Mouse (Mus musculus): ENCODE measurements around the gene Tfip11. TPM values are rescaled to one million over a fixed set of nuclear protein-coding genes. Genes with fewer than 3 reads are reported as not detected.

Tfip11 gene
- 10 to 100 TPM; 14.8 to 15.9 TPM for total RNA-seq (2021)
- long read RNA-seq, experiment 1, transcript Tfip11-201 (14 exons, 3,560 nt), result major isoform, 23 of 34 reads
- long read RNA-seq, experiment 1, partial matches to known transcripts, result 7 of 34 reads
- long read RNA-seq, experiment 1, other reads (novel, unspliced or antisense), result 4 of 34 reads
- long read RNA-seq, experiment 2, transcript Tfip11-201 (14 exons, 3,560 nt), result major isoform, 14 of 25 reads
- long read RNA-seq, experiment 2, partial matches to known transcripts, result 9 of 25 reads
- long read RNA-seq, experiment 2, other reads (novel, unspliced or antisense), result 2 of 25 reads

GRCm38 (mm10) chr5:112325546-112326445 lies at the start of gene Tfip11:
Tfip11 (plus strand) TSS chr5:112326358.
- DNase-seq, result peak; percentile 96

- no peak for DNase-seq
These were observed 49.2 kb upstream of the Tfip11 start for GRCm38 (mm10) chr5:112276907-112277348.

- DNase-seq, result peak; percentile 2
These were observed 48.2 kb upstream of the Tfip11 start for GRCm38 (mm10) chr5:112277906-112278470.

DNA sequence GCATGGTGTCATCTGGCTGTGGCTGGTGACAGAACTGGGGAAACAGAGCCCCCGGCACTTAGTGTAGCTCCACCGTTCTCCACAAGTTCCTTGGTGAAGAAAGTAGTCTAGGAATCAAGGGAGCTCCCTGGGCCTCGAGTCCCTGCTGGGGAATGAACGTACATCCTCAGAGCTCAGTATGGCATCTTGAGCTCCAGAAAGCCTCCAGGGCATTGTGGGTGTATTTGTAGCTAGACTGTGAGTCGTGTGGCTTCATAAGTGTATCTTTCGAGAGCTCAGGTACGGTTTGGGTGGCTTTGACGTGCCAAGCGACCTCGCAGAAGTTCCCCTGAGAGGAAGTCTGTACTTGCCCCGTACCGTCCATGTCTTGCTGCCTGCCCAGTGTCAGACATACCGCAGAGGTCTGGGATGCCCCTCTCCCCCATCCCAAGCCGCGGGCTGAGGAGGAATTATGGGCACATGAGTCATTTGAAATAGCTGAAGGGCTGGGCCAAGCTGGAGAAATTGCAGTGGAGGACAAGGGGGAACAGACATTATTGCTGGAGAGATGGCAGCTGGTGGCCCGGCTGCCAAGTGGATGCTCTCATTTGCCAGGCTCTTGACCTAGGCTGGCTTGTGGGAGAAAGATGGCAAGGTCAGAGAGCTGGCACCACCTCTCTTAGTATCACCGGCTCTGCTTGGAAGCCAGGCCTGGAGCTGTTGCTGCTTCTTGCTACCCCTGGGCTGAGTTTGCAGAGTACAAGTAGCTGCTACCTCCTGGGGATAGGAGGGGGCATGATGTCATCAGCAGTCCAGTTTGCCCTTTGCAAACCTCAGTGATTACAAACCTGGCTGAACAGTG lies 46.8 kb upstream of the Tfip11 start:
- DNase-seq, result peak; percentile 45

DNA sequence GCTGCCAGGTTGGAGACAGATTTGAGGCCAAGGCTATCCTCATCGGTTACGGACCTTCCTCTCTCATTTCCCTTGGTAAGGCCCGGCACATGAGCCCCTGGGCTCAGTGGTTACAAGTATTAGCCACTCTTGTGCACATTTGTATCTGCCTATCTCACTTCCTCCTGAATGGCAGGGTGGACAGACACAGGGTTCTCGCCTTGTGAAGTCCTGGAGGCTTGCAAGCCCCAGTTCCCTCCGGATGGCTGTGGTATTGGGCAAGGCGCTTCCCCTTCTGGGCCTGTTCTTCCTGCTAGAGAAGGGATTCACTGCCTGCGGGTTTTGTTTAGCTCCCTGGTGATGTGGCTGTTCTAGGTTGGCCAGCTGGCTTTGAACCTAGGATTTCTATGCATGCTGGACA lies 46.0 kb upstream of the Tfip11 start:
- DNase-seq, result peak; percentile 27

GRCm38 (mm10) chr5:112280863-112281660 lies 45.1 kb upstream of the Tfip11 start:
- no peak for DNase-seq

GRCm38 (mm10) chr5:112281676-112282075 lies 44.5 kb upstream of the Tfip11 start:
- no peak for DNase-seq

DNA sequence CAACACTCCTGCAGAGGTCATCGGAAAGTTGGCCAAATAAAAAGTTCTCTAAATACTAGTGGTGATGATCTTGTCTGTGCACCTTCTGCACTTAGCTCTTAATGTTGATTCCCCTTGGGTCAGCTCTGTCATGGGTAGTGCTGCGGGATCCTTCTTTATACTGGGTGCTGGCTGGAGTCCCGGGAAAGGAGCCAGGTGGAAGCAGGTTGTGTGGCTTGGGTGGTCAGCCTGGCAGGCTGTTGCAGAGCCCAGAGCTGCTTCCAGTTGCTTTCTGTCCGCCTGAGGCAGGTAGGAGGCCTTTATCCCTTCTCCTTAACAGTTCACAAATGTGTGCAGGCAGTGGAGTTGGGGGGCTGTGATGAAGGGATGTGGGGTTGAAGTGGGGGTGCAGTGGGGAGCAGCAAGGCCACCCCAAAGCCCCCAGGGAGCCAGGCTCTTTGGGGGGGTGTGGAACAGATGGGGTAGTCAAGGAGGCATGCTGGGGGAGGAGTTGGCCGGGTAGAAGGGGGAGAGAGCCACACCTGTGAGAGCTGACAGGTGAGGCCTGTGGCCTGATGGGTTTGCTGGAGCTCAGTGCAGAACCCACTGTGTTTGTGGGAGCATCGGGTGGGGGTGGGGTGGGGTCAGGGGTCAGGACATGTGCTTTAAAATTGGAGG lies 43.9 kb upstream of the Tfip11 start:
- no peak for DNase-seq

DNA sequence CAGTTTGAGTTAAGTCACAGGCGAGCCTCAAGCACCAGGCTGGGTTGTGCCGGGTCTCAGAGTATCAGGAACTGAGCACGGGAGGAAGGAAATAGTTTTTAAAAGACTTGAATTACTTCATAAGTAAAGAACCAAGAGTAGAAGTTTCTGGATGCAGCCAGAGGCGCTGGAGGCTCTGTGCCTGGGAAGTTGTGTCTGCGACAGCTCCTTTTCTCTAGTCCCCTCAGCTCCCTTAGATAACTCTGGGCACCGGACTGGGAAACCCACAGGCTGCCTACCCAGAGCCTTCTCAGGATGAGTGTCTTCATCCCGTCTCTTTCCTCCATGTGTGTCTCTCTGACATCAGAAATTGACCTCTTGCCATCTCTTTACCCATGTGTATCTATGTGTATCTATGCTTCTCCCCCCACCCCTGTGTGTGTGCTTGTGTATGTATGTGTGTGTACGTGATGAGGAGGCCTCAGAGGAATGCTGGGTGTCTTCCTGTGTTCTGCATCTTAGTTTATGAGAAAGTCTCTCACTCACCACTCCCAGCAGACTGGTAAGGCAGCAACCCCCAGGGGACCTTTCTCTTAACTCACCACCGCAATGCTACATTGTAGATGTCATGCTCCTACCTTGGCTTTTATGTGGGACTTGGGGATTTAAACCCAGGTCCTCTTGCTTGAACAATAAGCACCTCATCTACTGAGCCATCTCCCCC lies 43.2 kb upstream of the Tfip11 start:
- DNase-seq, result no peak

DNA sequence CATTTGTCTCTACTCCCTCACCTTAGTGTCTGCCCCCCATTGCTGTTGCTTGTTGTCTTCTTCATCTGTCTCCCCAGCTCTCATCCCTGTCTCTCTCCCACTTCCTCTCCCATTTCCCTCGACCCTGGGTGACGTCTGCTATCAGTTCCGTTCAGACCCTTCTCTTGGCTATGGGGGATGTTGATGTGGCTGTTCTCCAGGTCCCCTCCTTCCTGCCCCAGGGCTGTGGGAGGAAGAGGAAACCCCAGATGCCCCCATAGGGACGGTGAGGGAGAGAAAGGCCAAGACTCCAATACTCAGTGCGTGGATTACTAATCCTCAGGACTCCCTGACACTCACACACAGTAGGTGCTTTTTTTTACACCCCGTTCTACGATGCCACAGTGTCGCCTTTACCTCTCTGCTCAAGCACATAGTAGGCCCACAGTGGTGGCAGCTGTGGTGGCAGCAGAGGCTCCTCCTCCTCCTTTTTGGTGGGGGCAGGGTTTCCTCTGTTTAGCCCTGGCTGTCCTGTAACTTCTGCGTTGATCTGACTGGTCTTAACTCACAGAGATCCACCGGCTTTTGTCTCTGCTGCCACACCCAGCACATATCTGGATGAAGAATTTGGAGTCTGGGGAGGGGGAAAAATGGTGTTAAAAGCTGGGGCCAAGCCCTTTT lies 42.5 kb upstream of the Tfip11 start:
- DNase-seq, result no peak

DNA sequence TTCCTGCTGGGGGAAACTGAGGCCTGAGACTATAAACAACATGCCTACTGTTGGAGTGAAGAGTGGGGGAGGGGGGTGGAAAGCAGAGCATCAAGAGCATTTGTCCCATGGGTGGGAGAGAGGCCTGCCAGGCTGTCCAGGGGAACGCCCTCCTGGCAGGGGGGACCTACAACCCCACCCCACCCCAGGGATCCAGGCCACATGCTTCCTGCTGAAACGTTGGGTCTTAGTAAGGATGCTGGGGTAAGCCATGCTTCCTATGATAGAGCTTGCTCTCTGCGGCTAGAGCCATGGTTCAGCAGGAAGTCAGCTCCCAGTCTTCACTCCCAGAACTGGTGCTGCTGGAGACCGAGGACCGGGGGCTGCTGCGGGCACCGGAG lies 42.0 kb upstream of the Tfip11 start:
- no peak for DNase-seq

DNA sequence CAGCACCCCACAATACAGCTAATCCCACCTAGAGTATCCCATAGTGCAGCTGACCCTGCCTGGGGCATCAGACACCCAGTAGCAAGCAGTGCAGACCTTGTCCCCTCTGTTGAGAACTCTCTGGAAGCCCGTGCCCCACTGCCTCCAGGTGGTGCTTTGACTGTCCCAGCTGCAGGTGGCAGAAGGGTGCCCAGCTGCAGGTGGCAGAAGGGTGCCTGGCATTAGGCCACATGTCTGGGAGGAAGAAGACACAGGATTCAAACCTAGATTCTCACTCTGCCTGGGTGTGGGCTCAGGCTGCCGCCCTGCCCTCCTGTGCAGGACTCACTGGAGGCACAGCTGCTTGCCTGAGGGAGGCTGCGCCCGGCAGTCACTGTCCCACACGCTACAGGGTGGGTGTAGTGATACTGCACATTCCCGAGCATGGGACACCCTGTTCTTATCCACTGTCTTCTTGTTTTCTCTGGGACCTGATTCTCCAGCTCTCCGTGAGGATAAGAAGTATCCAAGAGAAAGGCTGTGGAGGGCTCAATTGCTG lies 40.5 kb upstream of the Tfip11 start:
- DNase-seq, result no peak

GRCm38 (mm10) chr5:112286608-112286983 lies 39.6 kb upstream of the Tfip11 start:
- DNase-seq, result no peak

- DNase-seq, result no peak
These were observed 39.0 kb upstream of the Tfip11 start for GRCm38 (mm10) chr5:112286984-112287641.

DNA sequence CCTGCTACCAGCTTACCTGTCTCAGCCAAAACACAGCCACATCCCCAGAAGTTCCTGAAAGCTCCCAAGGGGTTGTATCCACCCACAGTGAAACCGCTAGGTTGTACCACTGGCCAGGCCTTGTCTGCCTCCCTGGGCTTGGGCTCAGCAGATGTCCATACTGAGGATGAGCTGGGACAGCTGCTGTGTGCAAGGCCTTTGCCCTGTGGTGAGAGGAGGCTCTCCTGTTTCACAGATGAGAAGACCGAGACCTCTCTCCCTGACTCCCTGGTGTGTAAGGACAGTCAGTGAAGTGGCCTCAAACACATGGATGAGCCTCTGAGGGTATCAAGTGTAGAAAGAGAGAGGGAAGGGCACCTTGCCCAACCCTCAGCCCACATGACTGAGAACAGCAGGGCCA lies 38.5 kb upstream of the Tfip11 start:
- no peak for DNase-seq

DNA sequence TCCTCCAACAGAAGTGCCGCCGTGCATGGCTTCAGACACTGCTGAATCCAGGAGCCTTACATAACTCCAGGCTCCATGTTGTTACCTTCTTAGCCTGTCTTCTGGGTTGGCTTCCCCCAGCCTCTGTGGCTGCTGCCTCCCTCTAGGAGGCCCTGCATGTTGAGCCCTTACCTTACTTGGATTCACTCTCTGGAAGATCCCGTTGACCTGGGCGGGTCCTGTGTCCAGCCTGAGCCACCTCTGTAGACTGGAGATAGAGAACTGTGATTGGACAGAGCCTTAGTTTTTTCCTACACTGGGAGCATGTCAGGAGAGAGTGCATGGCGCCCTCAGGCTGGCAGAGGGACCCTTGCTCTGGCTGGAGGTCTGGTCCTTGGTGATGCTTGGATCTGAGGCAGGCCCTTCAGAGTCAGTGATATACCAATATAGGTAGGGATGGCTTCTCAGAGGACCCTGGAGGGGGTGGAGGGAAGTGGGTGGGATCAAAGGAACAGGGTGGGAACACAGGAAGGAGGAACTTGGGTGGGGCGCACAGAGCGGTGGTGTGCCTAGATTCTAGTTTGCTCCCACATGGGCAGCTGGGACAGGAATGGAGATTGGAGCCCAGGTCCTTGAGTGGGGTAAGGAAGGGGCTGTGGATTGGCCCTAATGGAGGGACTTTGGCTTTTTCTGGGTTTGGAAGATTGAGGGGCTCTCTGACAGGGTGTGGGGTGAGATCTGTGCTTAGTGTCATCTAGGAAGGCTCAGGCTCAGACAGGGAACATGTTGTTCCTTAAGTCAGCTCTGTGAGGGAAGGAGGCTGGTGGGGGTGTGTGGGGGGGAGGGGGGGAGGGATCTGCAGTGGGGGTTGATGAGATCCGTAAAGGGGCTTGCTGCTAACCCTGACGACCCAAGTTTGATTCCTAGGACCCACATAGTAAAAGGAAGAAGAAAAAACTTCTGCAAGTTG lies 37.7 kb upstream of the Tfip11 start:
- DNase-seq, result no peak

DNA sequence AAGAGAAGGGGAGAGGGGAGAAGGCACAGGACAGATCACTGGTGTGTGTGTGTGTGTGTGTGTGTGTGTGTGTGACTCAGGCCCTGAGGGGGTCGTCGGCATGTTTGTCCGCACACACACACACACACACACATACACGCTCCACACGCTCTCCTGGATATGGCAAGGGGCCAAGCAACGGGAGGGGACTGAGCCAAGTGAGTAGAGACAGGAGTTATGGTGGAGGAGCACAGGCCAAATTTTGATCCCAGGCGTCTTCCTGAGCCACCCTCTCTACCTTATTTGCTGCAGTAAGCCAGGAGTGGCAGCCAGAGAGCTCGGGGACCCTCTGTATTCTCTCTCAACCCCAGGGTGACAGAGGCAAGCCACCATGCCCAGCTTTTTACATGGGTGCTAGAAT lies 36.9 kb upstream of the Tfip11 start:
- no peak for DNase-seq

Measured in gastrocnemius, postnatal 10 days (tissue).